Mouse (Mus musculus) testis, adult 2 months (tissue): ENCODE results near the gene Btbd9.

Source experiments
- CTCF ChIP-seq: fragments of 200-500 bp; IDR thresholded peaks from 2 replicates; pipeline ENCODE4 v1.5.1; 2012; ENCODE audit warnings: low read depth, mild to moderate bottlenecking, inconsistent platforms, low read length, moderate library complexity; ENCODE audit not compliant: control insufficient read depth, insufficient read depth, insufficient replicate concordance
- POLR2A ChIP-seq: fragments of 200-500 bp; IDR thresholded peaks from 2 replicates; pipeline ENCODE4 v1.6.1; 2012; ENCODE audit warnings: low read depth, mild to moderate bottlenecking, inconsistent platforms, low read length, moderate library complexity; ENCODE audit not compliant: control insufficient read depth

DNA sequence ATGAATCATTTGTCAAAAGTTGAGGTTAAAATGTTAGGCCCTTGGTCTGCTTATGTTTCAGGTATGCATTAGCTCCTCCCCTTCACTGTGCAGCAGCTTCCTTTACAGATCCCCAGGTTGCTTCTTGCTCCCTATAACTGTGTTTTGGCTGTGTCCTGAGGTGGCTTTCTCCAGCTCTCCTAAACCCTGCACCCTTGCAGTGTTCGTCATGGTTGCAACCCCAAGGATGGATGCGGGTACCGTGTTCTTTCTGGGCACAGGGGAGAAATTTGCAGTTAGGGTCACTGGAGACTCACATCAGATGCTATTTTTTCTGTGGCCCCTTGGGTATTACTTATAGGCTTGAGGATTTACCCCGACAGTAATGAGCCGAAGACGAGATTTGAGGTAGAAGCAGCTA lies 396.1 kb downstream of the Btbd9 start:
- no peak for TF ChIP-seq POLR2A
- TF ChIP-seq CTCF: no peak
